Mouse (Mus musculus) T-helper 17 cell (primary cell): ENCODE data around the gene Cald1.

Source experiments
- in situ Hi-C, 2 experiments: fragments of 300-600 bp; cut with MboI, MseI; formaldehyde crosslinking; loops; 1 replicate in 1 of 2; 2 replicates in 1 of 2; pipeline ENCODE4 v1.15.1; 2025; ENCODE audit warnings: high pct_unique_total_duplicates in 2 of 2

Gene Cald1

DNA sequence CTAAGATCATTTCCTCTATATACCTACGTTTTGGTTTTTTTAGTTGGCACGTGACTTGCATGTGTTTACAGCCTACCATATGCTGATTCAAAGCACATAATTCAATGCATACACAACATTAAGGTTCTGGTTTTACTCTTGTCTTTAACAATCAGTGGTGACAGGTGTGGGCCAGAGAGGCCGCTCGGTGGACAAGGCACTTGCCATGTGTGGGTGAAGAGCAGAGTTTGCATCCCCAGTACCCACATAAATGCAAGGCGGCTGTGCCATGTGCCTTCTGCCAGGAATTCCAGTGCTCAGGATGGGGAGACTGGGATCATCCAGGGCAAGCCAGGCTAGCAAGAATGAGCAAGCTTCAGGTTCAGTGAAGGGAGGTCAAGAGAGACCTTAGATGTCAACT is 14.8 kb downstream of the Cald1 start:
- in situ Hi-C loops, result no loop called here

DNA sequence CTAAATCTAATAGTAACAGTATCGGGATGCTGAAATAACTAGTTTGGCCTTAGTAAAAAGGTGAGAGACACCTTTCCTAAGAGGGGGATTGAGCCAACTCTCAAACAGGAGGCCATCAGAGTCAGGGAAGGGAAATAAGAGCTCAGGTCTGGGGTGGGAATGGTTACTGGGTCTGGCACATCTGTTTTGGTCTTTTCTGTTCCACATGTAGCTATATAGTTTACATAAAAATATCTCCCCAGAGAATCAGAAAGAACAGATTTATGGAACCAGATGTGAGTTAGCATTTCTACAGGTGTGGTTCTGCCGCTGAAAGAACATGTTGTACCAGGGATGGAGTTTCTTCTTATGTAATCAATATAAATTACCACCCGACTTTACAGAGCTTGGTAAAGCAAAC is 17.1 kb downstream of the Cald1 start:
- in situ Hi-C loops, result no loop called here

DNA sequence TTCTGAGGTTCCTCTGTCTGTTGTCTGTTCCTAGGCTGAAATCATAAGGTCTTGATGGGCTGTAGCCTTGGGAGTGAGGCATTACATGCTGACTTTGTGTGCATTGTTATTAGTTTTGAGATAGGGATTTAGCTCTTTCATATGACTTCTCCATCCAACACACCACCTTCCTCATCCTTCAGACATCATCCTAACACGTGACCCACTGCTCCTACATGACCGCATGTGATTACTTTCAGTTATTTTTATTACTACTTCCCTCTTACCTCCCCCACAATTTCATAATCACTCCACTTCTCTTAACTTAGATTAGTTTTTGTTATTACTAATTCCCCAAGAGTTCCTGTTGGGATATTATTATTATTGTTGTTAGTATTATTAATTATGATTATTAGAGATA is 21.2 kb downstream of the Cald1 start:
- in situ Hi-C loops, result no loop called here

GRCm38 (mm10) chr6:34620242-34620641 is 21.9 kb downstream of the Cald1 start:
- in situ Hi-C loops, result no loop called here

DNA sequence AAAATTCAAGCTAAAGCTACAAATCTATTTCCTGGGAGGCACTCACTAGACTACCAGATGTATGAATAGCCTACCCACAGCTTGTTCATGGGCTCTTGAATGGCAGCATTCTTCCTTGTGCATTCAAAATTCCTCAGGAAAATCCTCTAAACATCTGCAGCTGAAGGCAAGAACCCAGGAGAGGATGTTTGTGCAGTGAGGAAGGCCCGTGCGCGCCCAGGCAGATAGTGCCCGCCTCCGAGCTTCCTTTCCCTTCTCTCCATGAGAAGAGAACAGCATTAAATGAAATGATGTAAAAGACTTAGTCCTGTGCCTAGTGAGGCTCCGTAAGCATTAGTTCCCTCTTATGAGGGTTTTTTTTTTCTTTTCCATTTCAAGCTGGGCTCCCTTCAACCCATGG is 24.6 kb downstream of the Cald1 start:
- in situ Hi-C loops, result no loop called here

- in situ Hi-C loops, result no loop called here
Observed at GRCm38 (mm10) chr6:34623290-34623689, 25.0 kb downstream of the Cald1 start.

DNA sequence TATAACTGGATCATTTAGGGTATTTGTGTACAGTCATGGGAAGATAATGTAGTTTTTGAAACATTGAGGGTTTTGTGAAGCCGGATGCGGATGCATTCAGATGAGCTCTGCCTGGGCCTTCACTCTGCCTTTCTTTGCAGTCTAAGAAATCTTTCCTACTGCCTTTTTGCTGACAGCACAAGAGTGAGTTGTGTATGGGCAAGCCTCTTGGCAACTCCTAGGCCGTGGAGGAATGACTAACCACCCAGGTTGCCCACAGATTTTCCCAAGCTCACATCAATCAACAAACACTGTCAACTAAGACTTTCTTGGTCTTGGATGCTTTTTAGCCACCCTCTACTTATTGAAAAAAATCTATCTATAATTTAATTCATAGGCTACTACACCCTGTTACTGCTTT is 26.2 kb downstream of the Cald1 start:
- in situ Hi-C loops, result no loop called here

DNA sequence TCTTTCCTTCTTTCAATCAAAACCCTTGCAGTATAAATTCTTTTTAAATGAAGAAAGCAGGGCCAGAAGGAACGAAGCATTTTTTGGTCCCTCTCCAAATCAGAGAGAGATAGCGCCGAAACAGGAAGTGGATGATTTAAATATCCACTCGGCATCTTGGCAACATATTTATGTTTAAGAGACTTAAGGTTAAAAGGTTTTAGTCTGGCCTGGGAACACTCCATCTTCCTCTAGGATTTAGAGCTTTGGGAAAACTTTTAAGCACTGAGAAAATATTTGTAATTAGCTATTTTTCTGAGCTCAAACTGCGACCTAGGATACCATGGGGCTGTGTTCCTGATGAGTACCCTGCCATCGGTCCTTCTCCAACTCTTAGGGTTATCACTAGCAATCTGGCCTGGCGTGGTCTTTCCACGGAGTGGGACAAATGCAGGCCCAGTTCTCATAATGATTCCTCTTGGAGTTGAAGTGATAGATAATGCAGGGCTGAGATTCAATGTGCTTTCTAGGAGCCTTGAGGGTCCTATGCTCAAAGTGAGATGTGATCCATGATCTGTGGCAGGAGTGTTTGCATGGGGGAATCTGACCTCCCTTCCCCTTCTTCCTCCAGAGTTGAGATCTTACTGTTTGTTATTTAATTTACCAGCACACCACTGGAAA is 28.4 kb downstream of the Cald1 start:
- in situ Hi-C loops, result no loop called here

DNA sequence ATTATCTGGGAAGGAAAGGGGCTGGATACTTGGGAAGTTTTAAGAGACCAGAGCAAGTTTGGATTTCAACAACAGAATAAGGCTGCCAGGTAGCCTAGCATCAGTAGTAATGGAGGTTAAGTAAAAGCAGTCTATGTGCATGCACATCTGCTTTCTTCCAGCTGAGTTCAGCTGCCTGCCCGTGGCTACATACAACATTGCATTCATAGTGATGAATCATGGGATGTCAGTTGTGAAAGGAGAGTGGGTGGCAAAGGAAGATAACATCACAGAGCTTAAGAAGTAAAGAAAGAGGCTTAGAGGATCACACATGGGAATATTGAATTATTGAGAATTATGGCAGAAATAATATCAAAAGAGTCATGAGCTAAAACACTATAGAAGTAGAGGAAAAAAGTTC is 29.8 kb downstream of the Cald1 start:
- in situ Hi-C loops, result no loop called here

DNA sequence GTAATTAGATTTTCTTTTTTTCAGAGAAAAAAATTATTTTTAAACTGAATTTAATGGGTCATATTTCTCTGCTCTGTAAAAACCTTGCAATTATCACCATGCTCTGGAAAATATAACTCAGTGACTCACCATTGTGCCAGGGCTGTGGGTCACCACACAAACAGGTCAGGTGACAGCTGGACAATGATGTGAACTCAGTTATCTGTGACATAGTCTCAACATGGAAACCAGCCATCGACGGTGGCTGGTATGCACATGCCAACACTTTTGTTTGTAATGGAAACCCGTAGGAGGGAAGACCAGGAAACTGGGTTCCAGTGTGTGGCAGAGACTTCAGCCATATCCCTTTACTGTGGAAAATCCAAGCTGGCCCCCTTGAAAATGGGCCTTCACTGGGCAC is 35.5 kb downstream of the Cald1 start:
- in situ Hi-C loops, result no loop called here

GRCm38 (mm10) chr6:34637588-34638438 is 39.5 kb downstream of the Cald1 start:
- in situ Hi-C loops, result no loop called here

DNA sequence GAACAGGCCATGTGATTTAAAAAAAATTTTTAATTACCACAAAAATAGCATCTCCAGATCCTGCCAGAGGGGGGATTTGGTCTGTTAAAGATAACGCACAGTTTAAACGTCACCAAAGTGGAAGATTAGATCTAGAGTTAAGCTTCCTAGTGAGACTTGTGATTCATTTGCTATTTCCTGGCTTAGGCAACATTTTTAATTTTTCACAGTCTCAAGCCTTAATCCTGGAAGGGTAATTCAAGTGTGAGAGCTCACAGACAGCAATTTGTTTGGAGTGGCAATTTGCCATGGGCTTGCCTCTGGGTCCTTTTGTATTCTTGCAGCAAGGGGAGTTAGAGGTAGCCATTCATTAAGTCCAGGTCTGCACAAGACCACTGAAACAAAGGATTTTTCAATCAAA is 40.4 kb downstream of the Cald1 start:
- in situ Hi-C loops, result no loop called here

GRCm38 (mm10) chr6:34640226-34640625 is 41.9 kb downstream of the Cald1 start:
- in situ Hi-C loops, result loop anchor here in 1 of 2 experiments (5.0 kb wide), 1 partner anchor 78 kb away; no protein-coding TSS in a partner anchor

DNA sequence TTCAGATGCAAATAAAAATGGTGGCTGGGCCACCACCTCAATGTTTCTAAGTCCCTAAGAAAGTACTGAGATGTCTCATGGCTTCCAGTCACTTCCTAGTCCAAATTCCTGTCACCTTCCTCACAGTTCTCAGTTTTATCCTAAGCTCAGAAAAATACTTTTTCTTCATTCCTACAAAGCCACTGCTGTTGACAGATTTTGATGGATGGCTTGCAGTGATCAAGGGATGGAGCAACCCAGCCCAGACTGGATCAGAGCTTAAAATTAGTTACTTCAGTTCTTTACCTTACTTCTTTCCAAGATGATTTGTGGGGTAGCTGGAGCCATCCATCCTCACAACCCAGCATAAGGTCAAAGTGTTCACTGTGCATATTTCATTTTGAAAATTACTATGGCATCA is 42.8 kb downstream of the Cald1 start:
- in situ Hi-C loops, result loop anchor here in 1 of 2 experiments (5.0 kb wide), 1 partner anchor 79 kb away; no protein-coding TSS in a partner anchor

GRCm38 (mm10) chr6:34642075-34642547 is 43.8 kb downstream of the Cald1 start:
- in situ Hi-C loops, result loop anchor here in 1 of 2 experiments (5.0 kb wide), 1 partner anchor 80 kb away; no protein-coding TSS in a partner anchor

DNA sequence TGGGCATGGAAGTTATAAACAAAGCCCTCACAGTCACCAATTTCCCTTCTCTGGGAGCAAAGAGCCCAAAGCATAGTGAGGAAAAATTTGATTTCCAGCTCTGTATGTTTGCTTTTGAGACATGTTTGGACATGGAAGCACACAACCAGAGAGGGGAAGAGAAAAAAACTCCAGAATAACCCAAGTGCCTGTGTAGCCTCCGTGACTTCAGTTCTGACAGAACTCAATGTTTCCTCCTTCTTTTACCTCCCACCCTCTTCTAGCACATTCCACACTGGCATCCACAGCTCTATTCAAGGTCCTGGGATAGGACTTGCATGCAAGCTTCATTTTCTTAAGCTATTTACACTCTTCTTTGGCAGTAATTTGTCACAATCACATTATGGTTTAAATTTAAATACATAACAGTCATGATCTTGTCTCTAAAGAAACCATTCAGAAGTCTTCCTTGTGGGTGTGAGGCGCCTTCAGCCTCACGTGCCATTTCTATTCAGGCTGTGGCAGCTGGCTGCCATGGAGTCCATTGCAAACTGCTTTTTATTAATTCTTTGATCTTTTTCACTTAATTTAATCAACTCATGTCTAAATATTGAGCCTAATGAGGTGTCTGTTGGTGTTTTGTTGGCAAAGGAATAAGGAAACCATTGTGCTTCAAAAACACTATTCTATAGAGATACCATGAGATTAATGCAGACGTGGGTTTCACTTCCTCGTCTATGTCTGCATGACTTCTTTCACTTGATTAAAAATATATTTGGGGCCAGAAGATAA is 49.9 kb downstream of the Cald1 start:
- in situ Hi-C loops, result no loop called here

DNA sequence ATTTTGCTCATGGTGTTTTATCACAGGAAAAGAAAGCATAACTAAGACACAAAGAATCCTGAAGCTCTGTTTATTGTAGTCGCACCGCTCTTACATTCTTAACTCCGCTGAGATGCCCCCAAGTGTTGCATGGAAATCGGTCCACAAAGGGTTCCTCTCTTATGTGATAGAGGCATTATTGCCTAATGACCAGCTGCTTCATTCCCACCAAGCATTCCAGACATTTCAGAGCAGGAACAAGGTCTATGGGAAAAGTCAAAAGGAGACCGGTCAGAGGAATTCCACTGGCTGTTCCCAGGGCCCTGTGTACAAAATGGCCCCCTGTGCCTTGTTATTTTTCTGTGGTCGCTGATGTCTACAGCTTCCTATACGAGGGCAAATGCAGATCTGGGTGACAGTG is 53.0 kb downstream of the Cald1 start:
- in situ Hi-C loops, result no loop called here

GRCm38 (mm10) chr6:34655719-34656118 is 57.4 kb downstream of the Cald1 start:
- in situ Hi-C loops, result no loop called here

GRCm38 (mm10) chr6:34658791-34659190 is 60.5 kb downstream of the Cald1 start:
- in situ Hi-C loops, result no loop called here

DNA sequence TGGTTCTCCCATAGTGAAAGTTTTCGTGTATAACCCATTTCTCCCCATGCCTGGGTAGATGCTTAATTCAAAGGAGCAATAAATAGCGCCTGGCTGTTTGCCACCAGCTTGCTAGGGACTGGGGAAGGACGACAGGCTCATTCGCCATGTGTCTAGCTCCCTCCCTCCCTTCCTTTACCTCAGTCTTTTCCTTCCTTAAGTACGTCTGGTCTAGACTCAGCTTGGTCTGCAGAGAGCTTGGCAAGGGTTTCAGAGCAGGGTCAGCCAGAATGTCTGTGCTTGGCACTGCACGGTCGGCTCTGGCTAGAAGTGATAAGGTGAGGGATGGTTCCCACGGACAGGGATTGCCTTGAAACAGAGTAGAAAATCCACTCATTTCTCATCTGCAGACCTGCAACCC is 62.4 kb downstream of the Cald1 start:
- in situ Hi-C loops, result no loop called here

- in situ Hi-C loops, result no loop called here
Observed at GRCm38 (mm10) chr6:34662626-34663025, 64.3 kb downstream of the Cald1 start.

DNA sequence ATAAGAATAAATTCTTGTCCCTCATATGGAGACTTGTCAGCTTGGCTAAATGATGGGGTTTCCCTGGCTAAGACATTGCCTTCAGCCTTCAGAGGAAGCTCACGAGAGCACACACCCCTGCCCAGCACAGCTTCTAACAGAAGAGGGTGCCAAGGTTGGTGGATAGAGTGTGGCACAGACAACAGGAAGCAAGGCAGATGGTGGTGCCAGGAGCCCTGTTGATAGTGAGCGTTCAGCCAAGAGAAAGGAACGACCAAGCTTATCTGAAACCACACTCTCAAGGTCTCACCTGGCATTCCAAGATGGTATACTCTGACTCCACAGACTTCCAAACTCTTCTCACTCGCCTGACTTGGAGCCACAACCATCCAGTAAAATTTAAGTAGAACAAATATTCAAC is 66.0 kb downstream of the Cald1 start:
- in situ Hi-C loops, result no loop called here
